Mouse (Mus musculus) layer of hippocampus, postnatal 36 days (tissue): ENCODE results near the gene Kcnq1. TPM values are rescaled to one million over a fixed set of nuclear protein-coding genes. Genes with fewer than 3 reads are reported as not detected.

Experiments used
- DNase-seq, 2 experiments: peaks; one replicate each; pipeline ENCODE4 v3.0.0; 2022
- total RNA-seq, 2 experiments: library from RNA; stranded (reverse); gene quantifications; 2 replicates each; pipeline ENCODE4 v1.2.3; 2021

The Kcnq1 gene
- total RNA-seq, 2 experiments from 2014 or later = 0.55 to 1.1 TPM

- DNase-seq = no peak
These were observed 265.2 kb downstream of the Kcnq1 start for GRCm38 (mm10) chr7:143371336-143371735.

DNA sequence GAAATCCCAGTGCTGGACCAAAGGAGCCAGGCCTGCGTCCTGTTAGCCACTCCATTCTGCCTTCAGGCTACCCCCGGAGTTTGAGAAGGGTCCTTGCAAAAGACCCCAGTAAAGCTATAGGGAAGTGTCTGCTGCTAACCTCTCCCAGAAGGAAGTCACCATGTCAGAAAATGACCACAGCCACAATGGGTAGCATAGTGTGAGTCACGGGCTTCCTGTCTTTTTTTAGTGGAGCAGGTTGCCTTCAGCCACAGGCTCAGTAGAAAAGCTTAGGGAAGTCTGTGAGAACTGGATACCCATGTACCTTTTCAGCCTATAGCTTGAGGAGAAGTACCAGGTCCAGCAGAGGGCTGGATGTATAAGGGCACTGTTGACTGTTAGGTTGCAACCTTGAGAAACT lies 267.1 kb downstream of the Kcnq1 start:
- DNase-seq = no peak

DNA sequence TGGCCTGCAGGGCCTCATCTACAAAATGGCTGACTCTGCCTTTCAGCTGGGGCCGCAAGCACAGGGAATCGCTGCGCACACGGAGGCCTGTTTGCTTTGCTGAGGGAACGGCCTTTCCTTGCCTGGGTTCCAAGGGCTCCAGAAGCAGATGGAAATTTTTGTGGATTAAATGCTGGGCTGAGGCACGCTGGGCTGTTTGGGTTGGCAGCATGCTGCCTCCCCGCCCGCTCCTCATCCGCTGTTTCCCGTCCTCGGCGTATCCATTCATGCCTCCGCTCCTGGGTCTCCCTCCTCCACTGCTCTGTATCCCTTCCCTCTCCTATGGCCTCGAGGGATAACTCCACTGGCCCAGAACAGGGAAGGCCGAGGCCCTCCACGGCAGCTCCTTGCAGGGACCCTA lies 269.8 kb downstream of the Kcnq1 start:
- DNase-seq = no peak

GRCm38 (mm10) chr7:143380466-143381073 lies 274.4 kb downstream of the Kcnq1 start:
- no peak for DNase-seq

DNA sequence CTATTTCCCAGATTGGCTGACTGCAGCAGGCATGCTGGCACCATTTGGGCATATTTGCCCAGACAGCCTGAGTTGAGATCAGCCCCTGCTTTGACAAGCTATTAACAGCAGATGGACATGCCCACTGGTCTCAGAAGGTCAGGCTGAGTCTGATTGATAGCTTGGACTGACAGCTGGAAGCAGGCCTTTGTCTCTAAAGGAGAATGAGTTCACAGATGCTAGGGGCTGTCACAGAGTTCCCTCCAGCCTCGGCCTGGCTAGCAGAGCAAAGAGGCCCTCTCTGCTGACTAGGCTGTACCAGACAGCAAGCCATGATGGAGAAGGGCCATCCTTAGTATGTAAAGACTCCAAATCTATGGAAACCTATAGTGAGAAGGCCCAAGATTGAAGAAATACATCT lies 280.5 kb downstream of the Kcnq1 start:
- DNase-seq = no peak

- DNase-seq = no peak
These were observed 282.9 kb downstream of the Kcnq1 start for GRCm38 (mm10) chr7:143388783-143389695.

DNA sequence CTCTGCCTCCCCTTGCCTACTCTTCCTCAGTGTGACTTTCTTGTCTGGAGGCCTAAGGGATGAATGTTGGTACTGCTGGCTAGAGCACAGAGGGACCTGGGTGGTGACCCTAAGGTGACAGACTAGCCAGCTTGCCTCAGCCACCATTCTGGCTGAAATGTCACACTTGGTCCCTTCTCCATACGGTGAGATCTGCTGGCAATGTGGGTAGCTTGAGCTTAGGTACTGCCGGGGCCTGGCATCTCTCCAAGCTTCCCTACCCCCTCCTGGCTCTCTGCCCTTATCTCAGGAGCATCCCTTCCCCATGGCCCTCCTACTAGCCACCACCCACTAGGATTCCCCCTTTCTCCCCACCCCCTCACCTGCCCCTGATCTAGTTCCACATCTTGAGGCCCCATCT lies 283.7 kb downstream of the Kcnq1 start:
- no peak for DNase-seq

GRCm38 (mm10) chr7:143390277-143390948 lies 284.3 kb downstream of the Kcnq1 start:
- DNase-seq = no peak

GRCm38 (mm10) chr7:143395113-143395563 lies 289.0 kb downstream of the Kcnq1 start:
- no peak for DNase-seq

DNA sequence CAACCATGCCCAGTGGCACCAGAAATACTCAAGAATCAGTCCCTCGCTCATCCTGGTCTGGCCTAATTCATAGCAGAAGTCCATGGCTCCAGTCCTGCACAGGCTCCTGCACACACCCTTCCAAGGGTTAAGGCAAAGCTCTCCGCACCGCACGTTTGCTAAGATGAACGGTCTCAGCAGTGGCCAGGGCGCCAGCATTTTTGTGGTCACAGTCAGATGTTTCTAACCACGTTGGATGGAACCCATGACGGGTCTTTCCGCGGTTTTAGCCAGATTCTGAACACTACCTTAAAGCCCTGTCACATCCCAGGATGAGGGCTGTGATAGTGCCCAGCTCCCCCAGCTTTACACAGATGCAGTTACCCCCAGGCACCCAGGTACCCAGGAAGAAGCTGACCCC lies 293.6 kb downstream of the Kcnq1 start:
- no peak for DNase-seq

GRCm38 (mm10) chr7:143400599-143400998 lies 294.4 kb downstream of the Kcnq1 start:
- DNase-seq = no peak

GRCm38 (mm10) chr7:143401429-143402016 lies 295.4 kb downstream of the Kcnq1 start:
- no peak for DNase-seq

DNA sequence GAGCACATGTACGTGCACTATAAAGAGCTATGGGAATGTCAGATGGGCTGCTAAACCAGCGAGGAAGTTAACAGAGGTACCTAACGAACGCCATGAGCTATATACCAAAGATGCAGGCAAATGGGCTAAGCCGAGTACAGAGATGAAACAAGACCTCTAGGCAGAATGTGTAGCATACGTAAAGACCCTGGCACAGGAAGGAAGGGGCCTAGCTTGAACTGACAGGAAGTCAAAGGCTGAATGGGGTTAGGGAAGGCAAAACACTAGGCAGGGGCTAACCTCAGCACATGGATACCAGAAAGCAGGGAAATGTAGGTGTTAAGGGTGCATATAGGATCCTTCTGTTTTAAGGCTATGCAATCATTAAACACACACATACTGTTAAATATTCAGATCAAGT lies 298.1 kb downstream of the Kcnq1 start:
- DNase-seq = no peak

DNA sequence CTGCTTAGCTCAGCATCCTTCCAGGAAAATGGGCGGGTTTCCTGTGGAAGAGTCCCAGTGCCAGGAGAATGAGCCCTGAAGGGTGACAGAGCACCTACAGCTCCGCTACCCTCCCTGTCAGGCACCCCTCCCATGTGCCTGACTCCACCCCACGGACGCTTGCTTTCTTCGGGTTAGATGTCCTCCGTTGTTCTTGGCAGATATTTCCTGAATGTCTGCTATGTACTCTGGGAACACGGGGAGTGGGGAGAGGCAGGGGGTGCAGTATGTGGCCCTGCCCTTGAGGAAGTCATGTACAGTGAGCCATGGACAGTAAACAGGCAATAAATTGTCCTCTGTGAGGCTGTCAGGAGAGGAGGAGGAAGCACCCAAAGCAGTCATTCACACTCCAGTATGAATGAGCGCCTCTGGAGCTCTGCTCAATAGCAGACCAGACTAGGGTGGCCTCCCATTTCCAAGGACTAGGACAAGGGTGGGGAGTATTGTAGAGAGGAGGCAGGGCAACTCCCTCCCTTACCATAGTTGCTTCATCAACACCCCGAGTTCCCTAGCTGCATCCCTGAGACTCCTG lies 301.9 kb downstream of the Kcnq1 start:
- DNase-seq = no peak

DNA sequence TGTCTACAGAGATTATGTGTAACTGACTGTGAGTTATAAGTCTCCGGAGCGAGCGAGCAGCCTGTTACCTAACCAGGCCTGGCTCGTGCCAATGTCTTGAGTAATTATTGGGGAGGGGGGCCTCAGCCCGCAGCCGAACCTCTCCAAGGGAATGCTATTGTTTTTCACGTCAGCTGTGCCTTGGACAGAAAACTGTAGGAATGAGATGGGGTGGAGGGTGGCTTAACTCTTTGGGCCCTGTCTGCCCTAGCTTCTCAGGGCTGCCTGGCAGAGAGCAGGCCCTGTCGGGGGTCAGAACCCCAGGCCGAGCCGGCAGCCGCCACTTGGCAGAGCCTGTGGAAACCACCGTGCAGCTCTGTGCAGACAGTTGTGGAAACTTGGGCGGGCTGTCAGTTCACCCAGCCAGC lies 302.5 kb downstream of the Kcnq1 start:
- DNase-seq = no peak

DNA sequence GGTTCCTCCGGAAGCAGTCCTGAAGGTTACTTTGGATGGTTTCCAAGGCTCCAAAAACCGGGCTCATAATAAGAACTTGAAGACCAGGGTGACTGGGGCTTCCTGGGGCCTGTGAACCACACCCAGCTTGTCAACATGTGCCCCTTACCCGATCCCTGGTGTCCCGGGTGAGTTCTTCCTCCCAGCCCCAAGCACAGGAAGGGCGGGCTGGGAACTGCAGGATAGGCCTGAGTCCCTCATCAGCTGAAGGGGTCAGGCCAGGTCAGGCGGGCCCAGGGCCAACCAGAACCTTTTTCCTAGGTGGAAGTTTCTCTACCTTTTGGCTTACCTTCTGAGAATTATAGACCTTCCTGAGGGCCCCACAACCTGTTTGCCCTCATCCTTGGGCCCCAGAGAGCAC lies 306.4 kb downstream of the Kcnq1 start:
- no peak for DNase-seq

DNA sequence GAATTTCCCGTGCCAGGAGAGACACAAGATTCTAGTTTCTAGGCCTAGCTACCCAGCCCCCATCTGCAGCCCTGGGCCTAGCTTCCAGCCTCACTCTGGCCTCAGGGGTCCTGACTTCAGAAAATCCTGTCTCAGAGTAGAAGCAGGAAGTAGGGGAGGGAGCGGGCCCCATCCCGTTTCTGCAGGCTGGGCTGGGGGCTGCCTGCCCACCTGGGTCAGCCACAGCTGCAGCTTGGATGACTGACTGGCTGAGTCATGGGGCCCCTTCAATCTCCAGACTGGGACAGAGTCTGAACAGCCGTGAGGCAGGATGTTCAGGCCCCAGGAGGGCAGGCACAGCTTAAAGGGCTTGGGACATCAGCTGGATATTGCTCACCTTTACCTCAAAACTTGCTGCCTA lies 308.9 kb downstream of the Kcnq1 start:
- no peak for DNase-seq

DNA sequence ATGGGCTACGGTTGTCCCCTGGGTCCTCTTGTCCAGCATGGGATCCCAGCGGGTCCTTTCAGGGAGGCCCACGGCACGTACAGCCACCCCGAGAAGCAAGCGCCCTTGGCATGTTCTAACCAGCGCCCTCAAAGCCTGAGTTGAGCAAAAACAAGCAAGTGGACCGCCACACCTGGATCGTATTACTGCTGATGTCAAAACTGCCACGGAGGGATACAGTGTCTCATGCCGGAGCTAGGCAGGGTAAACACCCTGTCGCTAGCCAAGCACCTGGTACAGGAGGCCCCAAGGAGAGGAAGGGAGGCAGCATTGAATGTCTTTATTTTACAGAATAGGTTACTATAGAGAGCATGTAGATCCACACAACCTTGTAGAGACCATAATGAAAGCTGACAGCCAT lies 310.2 kb downstream of the Kcnq1 start:
- DNase-seq = no peak

GRCm38 (mm10) chr7:143417875-143418274 lies 311.7 kb downstream of the Kcnq1 start:
- no peak for DNase-seq

DNA sequence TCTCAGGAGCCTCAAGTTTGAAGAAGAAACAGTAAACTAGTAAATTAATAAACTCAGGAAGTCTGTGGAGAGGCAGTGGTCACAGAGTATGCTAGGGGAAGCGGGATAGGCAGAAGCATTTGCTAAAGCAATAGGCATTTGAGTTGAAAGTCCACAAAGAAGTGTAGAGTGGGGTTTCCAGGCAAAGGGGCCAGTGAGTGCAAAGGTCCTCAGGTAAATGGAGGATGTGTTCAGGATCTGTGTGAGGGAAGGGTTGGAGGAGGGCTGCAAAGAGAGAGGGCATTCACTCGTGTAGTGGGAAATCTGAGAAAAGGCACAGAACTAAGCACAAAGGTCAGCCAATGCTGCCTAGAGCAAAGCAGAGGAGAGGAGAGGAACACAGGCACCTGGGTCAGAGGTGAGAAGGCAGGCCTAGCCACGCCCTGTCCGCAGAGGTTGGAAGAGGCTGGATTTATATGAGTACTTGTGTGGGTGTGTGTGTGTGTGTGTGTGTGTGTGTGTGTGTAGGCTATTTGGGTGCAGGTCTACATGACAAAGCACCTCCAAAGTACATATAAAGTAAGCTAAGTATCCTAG lies 313.5 kb downstream of the Kcnq1 start:
- no peak for DNase-seq

- DNase-seq = no peak
These were observed 322.1 kb downstream of the Kcnq1 start for GRCm38 (mm10) chr7:143428142-143428813.
